Mouse (Mus musculus): ENCODE results near the gene Mthfd1.

GRCm38 (mm10) chr12:76272610-76273524 is 17.8 kb downstream of the Mthfd1 start:
- TF ChIP-seq CTCF (conservative IDR thresholded peaks at IDR 0.05; ENCODE audit: low read length) (no peak), POU5F1 (IDR thresholded peaks at IDR 0.05; ENCODE audit: borderline replicate concordance, low read length) (no peak)

Measured in E14TG2a.4 (cell line).